Mouse (Mus musculus) forebrain, embryonic 15.5 days (tissue): Measurements from ENCODE around the gene Ccdc14. TPM values are rescaled to one million over a fixed set of nuclear protein-coding genes. Genes with fewer than 3 reads are reported as not detected.
A peak's percentile ranks its signal among the peaks of the same experiment; 100 is the strongest.
"Not testable (repeated sequence)": the region's sequence is repeated elsewhere in the genome, so short reads cannot be mapped to it uniquely, and the experiment has no call there.

Experiments used
- ATAC-seq: fragments of 200-750 bp; cut with Nextera tagmentation; replicated peaks from 2 replicates; pipeline ENCODE4 v1.8.0; 2017; ENCODE audit warnings: mild to moderate bottlenecking, moderate TSS enrichment, moderate library complexity
- H3K27ac ChIP-seq: fragments of 300-500 bp; sonication (generic); replicated peaks from 2 replicates; pipeline ENCODE4 v1.5.1; 2015; ENCODE audit warnings: mild to moderate bottlenecking, inconsistent platforms
- H3K27me3 ChIP-seq: fragments of 300-500 bp; sonication (generic); 2 replicates; pipeline ENCODE4 v1.6.1; 2015; ENCODE audit warnings: inconsistent platforms
- H3K36me3 ChIP-seq: fragments of 300-500 bp; sonication (generic); 2 replicates; pipeline ENCODE4 v1.6.1; 2015; ENCODE audit warnings: mild to moderate bottlenecking, inconsistent platforms
- H3K4me1 ChIP-seq: fragments of 300-500 bp; sonication (generic); 2 replicates; pipeline ENCODE4 v1.6.1; 2015; ENCODE audit warnings: inconsistent platforms
- H3K4me2 ChIP-seq: fragments of 300-500 bp; sonication (generic); replicated peaks from 2 replicates; pipeline ENCODE4 v1.6.1; 2015; ENCODE audit warnings: mild to moderate bottlenecking, inconsistent platforms
- H3K4me3 ChIP-seq: fragments of 300-500 bp; sonication (generic); 2 replicates; pipeline ENCODE4 v1.5.1; 2015; ENCODE audit warnings: mild to moderate bottlenecking, inconsistent platforms
- H3K9ac ChIP-seq: fragments of 300-500 bp; sonication (generic); replicated peaks from 2 replicates; pipeline ENCODE4 v1.6.1; 2015; ENCODE audit warnings: mild to moderate bottlenecking, inconsistent platforms
- H3K9me3 ChIP-seq: fragments of 300-500 bp; sonication (generic); 2 replicates; pipeline ENCODE4 v1.6.1; 2016; ENCODE audit warnings: inconsistent platforms
- WGBS: fragments of 180-500 bp; shearing (Covaris S2); methylation state at CpG from one replicate; pipeline ENCODE4 v1.1.7; 2015; ENCODE audit warnings: mixed read lengths; 5-methylcytosine and 5-hydroxymethylcytosine counted together
- polyA plus RNA-seq: library from polyadenylated mRNA; unstranded; fragments of >200 nt; fragmentation: Nextera tagmentation; extraction: Ambion mirVana; gene quantifications from 2 replicates; pipeline ENCODE4 v1.2.1, GENCODE M21; 2015

Gene Ccdc14
- polyA plus RNA-seq, 1 experiment from 2014 or later, result 5.2 TPM

- H3K9ac ChIP-seq, result no peak overlapping the region
- no peak for ATAC-seq
- WGBS, result 55% methylated on average over 3 of the region's 3 CpGs
- no peak overlapping the region for H3K4me3 ChIP-seq
- H3K4me1 ChIP-seq, result peaks cover 10% of the 10 kb centered on the region
- no peaks in the 10 kb centered on the region for H3K36me3 ChIP-seq
- H3K27me3 ChIP-seq, result peaks cover 21% of the 10 kb centered on the region; the same call in 1 of the 2 replicates
- H3K9me3 ChIP-seq, result no peaks in the 10 kb centered on the region
- no peak overlapping the region for H3K4me2 ChIP-seq
- no peak overlapping the region for H3K27ac ChIP-seq
Measured at GRCm38 (mm10) chr16:34672822-34673221, 17.6 kb upstream of the Ccdc14 start.

- Histone ChIP-seq H3K9me3 (no peaks in the 10 kb centered on the region), H3K27ac (no peak overlapping the region), H3K4me2 (no peak overlapping the region), H3K4me3 (no peak overlapping the region), H3K36me3 (no peaks in the 10 kb centered on the region), H3K4me1 (peaks cover 10% of the 10 kb centered on the region), H3K9ac (no peak overlapping the region), H3K27me3 (peaks cover 10% of the 10 kb centered on the region; the same call in 1 of the 2 replicates)
- WGBS, result 39% methylated on average over 6 of the region's 6 CpGs
- ATAC-seq, result no peak
Measured at GRCm38 (mm10) chr16:34674365-34674764, 16.1 kb upstream of the Ccdc14 start.

DNA sequence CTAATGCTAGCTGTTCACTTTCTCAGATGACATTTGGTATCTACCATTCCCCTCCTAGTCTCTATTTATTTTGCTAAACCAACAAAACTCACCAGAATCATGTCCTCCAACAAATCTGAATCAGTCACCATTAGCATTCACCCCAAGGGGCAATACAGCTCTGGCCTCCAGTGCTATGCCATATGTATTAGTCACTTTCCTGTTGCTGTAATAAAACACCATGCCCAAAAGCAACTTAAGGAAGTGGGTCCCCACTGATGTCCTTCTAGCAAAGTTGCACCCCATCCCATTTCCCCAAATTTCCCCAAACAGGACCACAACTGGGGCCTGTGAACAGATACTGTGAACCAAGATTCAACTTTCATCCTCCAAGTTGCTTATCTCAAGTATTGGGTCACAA is 8.6 kb upstream of the Ccdc14 start:
- no peak overlapping the region for H3K27ac ChIP-seq
- no peak for ATAC-seq
- no peak overlapping the region for H3K4me3 ChIP-seq

GRCm38 (mm10) chr16:34689879-34690278 is 537 bp upstream of the Ccdc14 start:
- Histone ChIP-seq H3K4me2 (peak overlapping the region; percentile 70), H3K9me3 (no peaks in the 10 kb centered on the region), H3K4me3 (peak overlapping the region; percentile 69), H3K27ac (peak overlapping the region; percentile 85; the same call in 1 of the 2 replicates), H3K9ac (no peak overlapping the region), H3K4me1 (peaks cover 8% of the 10 kb centered on the region), H3K36me3 (no peaks in the 10 kb centered on the region), H3K27me3 (no peaks in the 10 kb centered on the region)
- 75% methylated on average over 3 of the region's 3 CpGs for WGBS
- ATAC-seq, result peak; percentile 9; the same call in 1 of the 2 replicates

More for the DNA sequence above, 8.6 kb upstream of the Ccdc14 start:
- H3K4me2 ChIP-seq, result no peak overlapping the region
- H3K4me1 ChIP-seq, result no peaks in the 10 kb centered on the region
- H3K9ac ChIP-seq, result no peak overlapping the region
- no peaks in the 10 kb centered on the region for H3K36me3 ChIP-seq
- no peaks in the 10 kb centered on the region for H3K9me3 ChIP-seq
- no peaks in the 10 kb centered on the region for H3K27me3 ChIP-seq

- 11% methylated on average over 11 of the region's 11 CpGs for WGBS
- ATAC-seq, result no peak
Measured at GRCm38 (mm10) chr16:34691156-34691555, 740 bp downstream of the Ccdc14 start.

DNA sequence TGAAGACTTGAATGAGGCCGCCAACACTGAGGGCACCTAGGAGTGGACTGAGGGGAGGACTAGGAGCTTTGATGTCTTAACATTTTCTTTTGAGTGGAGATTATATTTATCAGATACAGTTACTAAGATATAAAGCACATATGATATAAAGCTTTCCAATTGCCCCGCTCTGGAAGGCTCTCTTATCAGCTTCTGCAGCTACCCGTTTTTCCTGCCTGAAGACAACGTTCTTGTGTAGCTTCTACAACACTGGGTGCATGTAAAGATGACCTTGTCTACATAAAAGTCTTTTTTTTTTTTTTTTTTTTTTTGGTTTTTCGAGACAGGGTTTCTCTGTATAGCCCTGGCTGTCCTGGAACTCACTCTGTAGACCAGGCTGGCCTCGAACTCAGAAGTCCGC is 4.1 kb downstream of the Ccdc14 start:
- ATAC-seq, result no peak

More at GRCm38 (mm10) chr16:34691156-34691555, 740 bp downstream of the Ccdc14 start:
- peak overlapping the region; percentile 70 for H3K4me2 ChIP-seq
- peaks cover 8% of the 10 kb centered on the region for H3K4me1 ChIP-seq
- no peaks in the 10 kb centered on the region for H3K9me3 ChIP-seq
- H3K9ac ChIP-seq, result peak overlapping the region; percentile 57
- no peaks in the 10 kb centered on the region for H3K27me3 ChIP-seq
- H3K4me3 ChIP-seq, result peak overlapping the region; percentile 69
- no peaks in the 10 kb centered on the region; the same call in 1 of the 2 replicates for H3K36me3 ChIP-seq
- no peak overlapping the region for H3K27ac ChIP-seq

GRCm38 (mm10) chr16:34698721-34699120 is 8.3 kb downstream of the Ccdc14 start:
- H3K9me3 ChIP-seq, ATAC-seq, H3K4me2 ChIP-seq, H3K4me3 ChIP-seq, H3K27me3 ChIP-seq, H3K4me1 ChIP-seq, H3K9ac ChIP-seq, H3K27ac ChIP-seq: not testable (repeated sequence)
- 74% methylated on average over 3 of the region's 3 CpGs for WGBS
- peaks cover 10% of the 10 kb centered on the region; the same call in 1 of the 2 replicates for H3K36me3 ChIP-seq

More for the DNA sequence above, 4.1 kb downstream of the Ccdc14 start:
- 95% methylated on average over 6 of the region's 7 CpGs for WGBS
- peaks cover 8% of the 10 kb centered on the region for H3K4me1 ChIP-seq
- H3K27me3 ChIP-seq, result no peaks in the 10 kb centered on the region
- no peak overlapping the region for H3K4me3 ChIP-seq
- no peaks in the 10 kb centered on the region for H3K9me3 ChIP-seq
- no peak overlapping the region for H3K27ac ChIP-seq
- peaks cover 10% of the 10 kb centered on the region; the same call in 1 of the 2 replicates for H3K36me3 ChIP-seq
- H3K4me2 ChIP-seq, result no peak overlapping the region
- H3K9ac ChIP-seq, result no peak overlapping the region

DNA sequence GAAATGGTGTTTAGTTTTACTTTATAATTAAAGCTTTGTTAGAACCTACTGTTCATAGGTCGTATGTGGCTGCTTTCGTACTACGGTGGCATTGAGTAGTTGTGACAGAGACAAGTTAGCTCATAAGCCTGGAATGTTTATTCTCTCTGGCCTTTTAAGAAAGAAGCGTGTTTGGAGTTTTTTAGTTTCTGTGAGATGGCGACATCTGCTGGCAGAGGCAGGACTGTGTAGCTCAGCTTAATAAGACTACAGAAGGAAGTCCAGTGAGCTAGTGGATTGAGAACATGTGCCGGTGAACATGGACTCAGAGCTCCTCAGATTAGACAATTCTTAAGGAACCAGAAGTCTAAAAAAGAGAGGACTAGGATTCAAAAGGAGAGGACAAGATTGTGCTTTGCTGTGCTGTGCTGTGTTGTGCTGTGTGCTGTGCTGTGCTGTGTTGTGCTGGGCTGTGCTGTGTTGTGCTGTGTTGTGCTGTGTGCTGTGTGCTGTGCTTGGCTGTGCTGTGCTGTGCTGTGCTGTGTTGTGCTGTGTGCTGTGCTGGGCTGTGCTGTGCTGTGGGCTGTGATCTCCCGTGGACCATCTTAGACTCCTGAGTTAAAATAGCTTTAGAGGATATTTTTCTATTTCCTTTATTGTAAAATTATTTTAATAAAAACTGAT is 9.9 kb downstream of the Ccdc14 start:
- WGBS, result 18% methylated on average over 7 of the region's 7 CpGs
- Histone ChIP-seq H3K27ac (no peak overlapping the region), H3K9me3 (no peaks in the 10 kb centered on the region), H3K4me2 (no peak overlapping the region), H3K27me3 (no peaks in the 10 kb centered on the region), H3K9ac (no peak overlapping the region), H3K4me3 (no peak overlapping the region), H3K36me3 (peaks cover 15% of the 10 kb centered on the region; the same call in 1 of the 2 replicates), H3K4me1 (0 out of 2 replicates have a peak, but pooled peaks cover 6% of the 10 kb centered on the region)
- peak; percentile 84 for ATAC-seq

DNA sequence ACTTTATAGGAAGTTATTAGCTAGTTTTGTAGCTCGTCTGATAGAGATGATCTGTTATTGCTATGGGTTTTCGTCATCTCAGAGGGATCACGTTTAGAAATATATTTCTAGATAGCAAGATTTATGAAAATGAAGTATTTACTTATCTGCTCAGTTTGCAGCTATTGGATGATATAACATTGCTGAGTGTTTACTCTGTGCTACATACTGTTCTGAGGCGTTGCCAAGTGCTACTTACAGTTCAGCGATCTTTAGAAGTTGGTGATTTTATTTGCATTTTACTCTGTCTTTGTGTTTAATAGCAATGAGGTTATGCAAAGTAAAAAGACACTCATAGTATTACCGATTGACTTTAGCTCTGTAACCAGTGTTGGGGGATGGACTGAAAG is 10.4 kb downstream of the Ccdc14 start:
- WGBS, result 84% methylated on average over 6 of the region's 6 CpGs
- no peak overlapping the region for H3K9ac ChIP-seq
- H3K27ac ChIP-seq, result no peak overlapping the region
- H3K4me2 ChIP-seq, result no peak overlapping the region
- no peak overlapping the region for H3K4me3 ChIP-seq
- H3K27me3 ChIP-seq, result no peaks in the 10 kb centered on the region
- peaks cover 18% of the 10 kb centered on the region; the same call in 1 of the 2 replicates for H3K36me3 ChIP-seq
- 0 out of 2 replicates have a peak, but pooled peaks cover 6% of the 10 kb centered on the region for H3K4me1 ChIP-seq
- ATAC-seq, result no peak
- no peaks in the 10 kb centered on the region for H3K9me3 ChIP-seq

DNA sequence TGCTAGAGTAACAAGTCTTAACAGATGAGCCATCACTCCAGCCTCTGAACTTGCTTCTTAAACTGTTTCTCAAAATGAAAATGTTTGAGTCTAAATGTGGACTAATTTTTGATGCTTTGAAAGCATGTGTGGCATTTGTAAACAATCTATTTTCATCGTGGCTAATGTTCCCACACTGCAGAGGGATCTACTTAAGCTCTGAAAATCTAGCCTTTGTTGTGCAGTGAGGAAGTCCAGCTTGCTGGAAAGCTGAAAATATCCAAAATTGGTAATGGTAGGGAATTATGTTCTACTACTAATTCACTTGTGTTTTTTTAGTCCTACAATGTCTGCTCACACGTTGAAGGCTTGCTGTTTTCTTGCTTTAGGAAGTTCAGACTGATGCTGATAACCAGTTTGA is 15.6 kb downstream of the Ccdc14 start:
- no peaks in the 10 kb centered on the region for H3K27me3 ChIP-seq
- no peak overlapping the region for H3K4me2 ChIP-seq
- no peak overlapping the region for H3K4me3 ChIP-seq
- H3K27ac ChIP-seq, result no peak overlapping the region
- no peak for ATAC-seq
- H3K9me3 ChIP-seq, result no peaks in the 10 kb centered on the region
- H3K36me3 ChIP-seq, result peaks cover 28% of the 10 kb centered on the region; the same call in 1 of the 2 replicates
- H3K9ac ChIP-seq, result no peak overlapping the region
- H3K4me1 ChIP-seq, result no peaks in the 10 kb centered on the region
- WGBS, result 91% methylated on average over 2 of the region's 2 CpGs

DNA sequence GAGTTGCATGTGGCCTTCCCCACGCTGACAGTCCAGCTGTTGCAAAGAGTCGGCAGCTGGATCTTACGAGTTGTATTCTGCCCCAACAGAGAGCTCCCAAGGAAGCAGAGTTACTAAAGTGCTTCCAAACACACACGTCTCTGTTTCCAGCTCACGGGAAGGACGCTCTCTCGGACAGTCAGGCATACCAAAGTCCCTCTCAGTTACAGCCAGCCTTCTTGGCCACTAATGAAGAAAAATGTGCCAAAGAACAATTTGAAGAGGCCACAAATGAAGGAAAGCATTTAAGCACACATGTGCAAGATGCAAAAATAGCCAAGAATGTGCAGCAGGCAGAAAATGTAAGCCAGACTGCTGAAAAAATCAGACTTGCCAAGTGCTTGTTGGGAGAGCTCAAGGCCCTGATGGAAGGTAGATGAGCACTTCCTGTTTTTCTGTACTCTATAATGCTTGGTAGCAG is 16.1 kb downstream of the Ccdc14 start:
- no peak for ATAC-seq
- WGBS, result 81% methylated on average over 7 of the region's 7 CpGs
- Histone ChIP-seq H3K9ac (no peak overlapping the region), H3K4me3 (no peak overlapping the region), H3K4me1 (no peaks in the 10 kb centered on the region), H3K36me3 (peaks cover 28% of the 10 kb centered on the region; the same call in 1 of the 2 replicates), H3K9me3 (no peaks in the 10 kb centered on the region), H3K4me2 (no peak overlapping the region), H3K27ac (0 out of 2 replicates have a peak overlapping the region, but pooled peaks have one; percentile 8), H3K27me3 (no peaks in the 10 kb centered on the region)

DNA sequence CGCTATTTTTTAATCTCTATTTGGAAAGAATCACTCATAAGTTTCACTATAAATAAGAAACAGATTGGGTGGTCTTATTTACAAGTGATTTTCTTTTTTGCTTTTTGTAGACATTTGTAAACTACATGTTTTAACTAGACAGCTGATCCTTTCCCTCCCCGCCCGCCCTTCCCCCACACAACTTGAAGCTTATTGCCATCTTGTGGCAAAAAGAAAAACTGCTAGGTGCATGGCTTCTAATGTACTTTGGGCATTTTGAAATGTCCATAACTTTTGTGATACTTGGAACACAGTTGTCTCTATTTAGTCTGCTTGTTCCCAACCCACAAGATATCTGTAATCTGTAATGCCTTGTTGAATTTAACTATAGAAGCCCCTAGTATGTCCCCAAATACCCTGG is 21.1 kb downstream of the Ccdc14 start:
- H3K4me1 ChIP-seq, result no peaks in the 10 kb centered on the region
- peaks cover 14% of the 10 kb centered on the region; the same call in 1 of the 2 replicates for H3K36me3 ChIP-seq
- no peaks in the 10 kb centered on the region for H3K27me3 ChIP-seq
- no peak overlapping the region for H3K4me3 ChIP-seq
- 81% methylated on average over 3 of the region's 3 CpGs for WGBS
- H3K27ac ChIP-seq, result no peak overlapping the region
- no peak overlapping the region for H3K4me2 ChIP-seq
- no peaks in the 10 kb centered on the region for H3K9me3 ChIP-seq
- H3K9ac ChIP-seq, result no peak overlapping the region
- ATAC-seq, result no peak
